Mouse (Mus musculus) hindlimb bud, embryonic 11.5 days (tissue): ENCODE data around the gene Ace.
"Not testable (repeated sequence)": the region's sequence is repeated elsewhere in the genome, so short reads cannot be mapped to it uniquely, and the experiment has no call there.

Experiments used
- DNase-seq: peaks from one replicate; pipeline ENCODE4 v3.0.0-alpha.2; 2012; ENCODE audit warnings: low read depth, low spot score; ENCODE audit errors: extremely low spot score

Gene Ace

GRCm38 (mm10) chr11:105987446-105987845, 19.7 kb downstream of the Ace start:
- DNase-seq, result no peak

GRCm38 (mm10) chr11:105989446-105989845, 21.7 kb downstream of the Ace start:
- DNase-seq, result no peak

GRCm38 (mm10) chr11:105990231-105990630, 22.5 kb downstream of the Ace start:
- DNase-seq, result no peak

GRCm38 (mm10) chr11:105994375-105994774, 26.6 kb downstream of the Ace start, which contains the start of gene Ace3:
Gene Ace3, plus strand, starts transcription at chr11:105994675.
- DNase-seq, result no peak

- DNase-seq, result no peak
Observed at GRCm38 (mm10) chr11:106000062-106000461, 32.3 kb downstream of the Ace start.

- DNase-seq, result no peak
Observed at GRCm38 (mm10) chr11:106001718-106002117, 34.0 kb downstream of the Ace start.

- no peak for DNase-seq
Observed at GRCm38 (mm10) chr11:106004576-106004975, 36.8 kb downstream of the Ace start.

- no peak for DNase-seq
Observed at GRCm38 (mm10) chr11:106005970-106006369, 38.2 kb downstream of the Ace start.

- peak; percentile 33 for DNase-seq
Observed at GRCm38 (mm10) chr11:106007821-106008220, 40.1 kb downstream of the Ace start, which contains the start of gene Kcnh6. Gene Kcnh6, plus strand, starts transcription at chr11:106008124.

- DNase-seq, result no peak
Observed at GRCm38 (mm10) chr11:106012711-106013110, 45.0 kb downstream of the Ace start.

- no peak for DNase-seq
Observed at GRCm38 (mm10) chr11:106013556-106014225, 45.9 kb downstream of the Ace start.

- DNase-seq, result no peak
Observed at GRCm38 (mm10) chr11:106016440-106016839, 48.7 kb downstream of the Ace start.

- DNase-seq, result no peak
Observed at GRCm38 (mm10) chr11:106020051-106020763, 52.5 kb downstream of the Ace start.

GRCm38 (mm10) chr11:106025774-106026173, 58.0 kb downstream of the Ace start:
- DNase-seq, result no peak

GRCm38 (mm10) chr11:106026465-106027151, 58.9 kb downstream of the Ace start:
- DNase-seq, result no peak

GRCm38 (mm10) chr11:106027607-106028006, 59.9 kb downstream of the Ace start:
- DNase-seq, result no peak

- DNase-seq, result not testable (repeated sequence)
Observed at GRCm38 (mm10) chr11:106032074-106032473, 64.3 kb downstream of the Ace start.

- no peak for DNase-seq
Observed at GRCm38 (mm10) chr11:106033491-106033919, 65.8 kb downstream of the Ace start.

- DNase-seq, result no peak
Observed at GRCm38 (mm10) chr11:106034986-106035385, 67.2 kb downstream of the Ace start.

- peak; percentile 98 for DNase-seq
Observed at GRCm38 (mm10) chr11:106036548-106037417, 69.0 kb downstream of the Ace start, which contains the start of gene Dcaf7. Gene Dcaf7, plus strand, starts transcription at chr11:106036872.

- no peak for DNase-seq
Observed at GRCm38 (mm10) chr11:106037418-106037751, 69.6 kb downstream of the Ace start.
